Mouse (Mus musculus): ENCODE results near the gene Ubfd1. TPM values are rescaled to one million over a fixed set of nuclear protein-coding genes. Genes with fewer than 3 reads are reported as not detected.

The Ubfd1 gene
- polyA plus RNA-seq (2014; fragmentation: Nextera tagmentation; extraction: Ambion mirVana) = 66.4 TPM in 2 replicates

- under 1% methylated on average over 59 of the region's 60 CpGs for WGBS
- Histone ChIP-seq H3K27me3 (ENCODE audit: control insufficient read depth, insufficient read depth, low read length) (no peaks in the 10 kb centered on the region), H3K36me3 (ENCODE audit: control insufficient read depth, insufficient read depth, low read length) (peaks cover 46% of the 10 kb centered on the region), H3K4me1 (ENCODE audit: control insufficient read depth in 2 of 2, insufficient read depth in 2 of 2, low read length in 2 of 2) (peaks cover 0 to 32% of the 10 kb centered on the region in 2 experiments; a peak in 2 of 4 replicates), H3K9ac (ENCODE audit: low read length) (peak within 1 kb of the TSS; percentile 98), H3K4me3 (ENCODE audit: control insufficient read depth in 1 of 2, insufficient read depth in 1 of 2, low read depth in 1 of 2, low read length in 2 of 2) (peak within 1 kb of the TSS; percentile 81 to 99), H3K27ac (replicated peaks in 1 of 2; ENCODE audit: control insufficient read depth in 1 of 2, insufficient read depth in 1 of 2, low read depth in 2 of 2, low read length in 2 of 2) (peak within 1 kb of the TSS; percentile 95 to 96), H3K9me3 (ENCODE audit: control insufficient read depth, low read length) (no peaks in the 10 kb centered on the region), H3K4me2 (ENCODE audit: low read length) (peak within 1 kb of the TSS; percentile 87)
- peak; percentile 99 for ATAC-seq (ENCODE audit: insufficient number of reproducible peaks, insufficient read depth, low FRiP score, low read depth)
Observed at GRCm38 (mm10) chr7:122066945-122067516, at the start of gene Ubfd1, which contains the start of gene Ears2. Gene Ubfd1 (plus strand): TSS chr7:122067175. Gene Ears2 (minus strand): TSS chr7:122067263.

- no peaks in the 10 kb centered on the region for H3K27me3 ChIP-seq (ENCODE audit: control insufficient read depth, insufficient read depth, low read length)
- H3K4me2 ChIP-seq (ENCODE audit: low read length) = peak overlapping the region; percentile 79; the same call in 1 of the 2 replicates
- WGBS = 61% methylated on average over 3 of the region's 3 CpGs
- H3K27ac ChIP-seq (replicated peaks in 1 of 2; ENCODE audit: control insufficient read depth in 1 of 2, insufficient read depth in 1 of 2, low read depth in 2 of 2, low read length in 2 of 2) = 0 out of 4 replicates have a peak overlapping the region, but pooled peaks of 1 of the 2 experiments have one; percentile 1
- no peaks in the 10 kb centered on the region for H3K9me3 ChIP-seq (ENCODE audit: control insufficient read depth, low read length)
- no peak for ATAC-seq (ENCODE audit: insufficient number of reproducible peaks, insufficient read depth, low FRiP score, low read depth)
- H3K4me3 ChIP-seq (ENCODE audit: control insufficient read depth in 1 of 2, insufficient read depth in 1 of 2, low read depth in 1 of 2, low read length in 2 of 2) = no peak overlapping the region
- H3K9ac ChIP-seq (ENCODE audit: low read length) = peak overlapping the region; percentile 2; the same call in 1 of the 2 replicates
- 0 out of 2 replicates have a peak, but pooled peaks cover 4% of the 10 kb centered on the region for H3K36me3 ChIP-seq (ENCODE audit: control insufficient read depth, insufficient read depth, low read length)
- H3K4me1 ChIP-seq (ENCODE audit: control insufficient read depth in 2 of 2, insufficient read depth in 2 of 2, low read length in 2 of 2) = peaks cover 27 to 45% of the 10 kb centered on the region in 2 experiments
Observed at GRCm38 (mm10) chr7:122018247-122018646, 48.7 kb upstream of the Ubfd1 start.

GRCm38 (mm10) chr7:122018978-122019377, 48.0 kb upstream of the Ubfd1 start:
- Histone ChIP-seq H3K4me2 (ENCODE audit: low read length) (peak overlapping the region; percentile 79), H3K27ac (replicated peaks in 1 of 2; ENCODE audit: control insufficient read depth in 1 of 2, insufficient read depth in 1 of 2, low read depth in 2 of 2, low read length in 2 of 2) (no peak overlapping the region), H3K27me3 (ENCODE audit: control insufficient read depth, insufficient read depth, low read length) (no peaks in the 10 kb centered on the region), H3K4me1 (ENCODE audit: control insufficient read depth in 2 of 2, insufficient read depth in 2 of 2, low read length in 2 of 2) (peaks cover 27 to 43% of the 10 kb centered on the region in 2 experiments), H3K4me3 (ENCODE audit: control insufficient read depth in 1 of 2, insufficient read depth in 1 of 2, low read depth in 1 of 2, low read length in 2 of 2) (peak overlapping the region in 1 of 2 experiments; percentile 5; a peak in 1 of 4 replicates), H3K9me3 (ENCODE audit: control insufficient read depth, low read length) (no peaks in the 10 kb centered on the region), H3K36me3 (ENCODE audit: control insufficient read depth, insufficient read depth, low read length) (0 out of 2 replicates have a peak, but pooled peaks cover 4% of the 10 kb centered on the region), H3K9ac (ENCODE audit: low read length) (peak overlapping the region; percentile 38; the same call in 1 of the 2 replicates)
- 85% methylated on average over 7 of the region's 7 CpGs for WGBS
- no peak for ATAC-seq (ENCODE audit: insufficient number of reproducible peaks, insufficient read depth, low FRiP score, low read depth)

GRCm38 (mm10) chr7:122020273-122020666, 46.7 kb upstream of the Ubfd1 start:
- 2% methylated on average over 6 of the region's 6 CpGs for WGBS
- H3K4me2 ChIP-seq (ENCODE audit: low read length) = peak overlapping the region; percentile 79
- peak; percentile 29; the same call in 1 of the 2 replicates for ATAC-seq (ENCODE audit: insufficient number of reproducible peaks, insufficient read depth, low FRiP score, low read depth)
- H3K9me3 ChIP-seq (ENCODE audit: control insufficient read depth, low read length) = no peaks in the 10 kb centered on the region
- peak overlapping the region; percentile 86 for H3K9ac ChIP-seq (ENCODE audit: low read length)
- H3K27ac ChIP-seq (replicated peaks in 1 of 2; ENCODE audit: control insufficient read depth in 1 of 2, insufficient read depth in 1 of 2, low read depth in 2 of 2, low read length in 2 of 2) = peak overlapping the region; percentile 86 to 92
- H3K4me3 ChIP-seq (ENCODE audit: control insufficient read depth in 1 of 2, insufficient read depth in 1 of 2, low read depth in 1 of 2, low read length in 2 of 2) = peak overlapping the region; percentile 72 to 95
- no peaks in the 10 kb centered on the region for H3K27me3 ChIP-seq (ENCODE audit: control insufficient read depth, insufficient read depth, low read length)
- 0 out of 2 replicates have a peak, but pooled peaks cover 4% of the 10 kb centered on the region for H3K36me3 ChIP-seq (ENCODE audit: control insufficient read depth, insufficient read depth, low read length)
- peaks cover 19 to 34% of the 10 kb centered on the region in 2 experiments for H3K4me1 ChIP-seq (ENCODE audit: control insufficient read depth in 2 of 2, insufficient read depth in 2 of 2, low read length in 2 of 2)

GRCm38 (mm10) chr7:122020667-122021354, 46.2 kb upstream of the Ubfd1 start, which contains the start of gene Gga2:
Gene Gga2 (minus strand): TSS chr7:122021222.
- H3K9me3 ChIP-seq (ENCODE audit: control insufficient read depth, low read length) = no peaks in the 10 kb centered on the region
- peak within 1 kb of the TSS; percentile 72 to 95 for H3K4me3 ChIP-seq (ENCODE audit: control insufficient read depth in 1 of 2, insufficient read depth in 1 of 2, low read depth in 1 of 2, low read length in 2 of 2)
- H3K9ac ChIP-seq (ENCODE audit: low read length) = peak within 1 kb of the TSS; percentile 86
- peak; percentile 84 for ATAC-seq (ENCODE audit: insufficient number of reproducible peaks, insufficient read depth, low FRiP score, low read depth)
- under 1% methylated on average over 50 of the region's 50 CpGs for WGBS
- peak within 1 kb of the TSS; percentile 86 to 92 for H3K27ac ChIP-seq (replicated peaks in 1 of 2; ENCODE audit: control insufficient read depth in 1 of 2, insufficient read depth in 1 of 2, low read depth in 2 of 2, low read length in 2 of 2)
- peak within 1 kb of the TSS; percentile 79 for H3K4me2 ChIP-seq (ENCODE audit: low read length)
- H3K27me3 ChIP-seq (ENCODE audit: control insufficient read depth, insufficient read depth, low read length) = no peaks in the 10 kb centered on the region
- 0 out of 2 replicates have a peak, but pooled peaks cover 4% of the 10 kb centered on the region for H3K36me3 ChIP-seq (ENCODE audit: control insufficient read depth, insufficient read depth, low read length)
- H3K4me1 ChIP-seq (ENCODE audit: control insufficient read depth in 2 of 2, insufficient read depth in 2 of 2, low read length in 2 of 2) = peaks cover 13 to 28% of the 10 kb centered on the region in 2 experiments

- peaks cover 10 to 23% of the 10 kb centered on the region in 2 experiments for H3K4me1 ChIP-seq (ENCODE audit: control insufficient read depth in 2 of 2, insufficient read depth in 2 of 2, low read length in 2 of 2)
- ATAC-seq (ENCODE audit: insufficient number of reproducible peaks, insufficient read depth, low FRiP score, low read depth) = no peak
- no peak overlapping the region for H3K4me3 ChIP-seq (ENCODE audit: control insufficient read depth in 1 of 2, insufficient read depth in 1 of 2, low read depth in 1 of 2, low read length in 2 of 2)
- 94% methylated on average over 2 of the region's 2 CpGs for WGBS
- H3K36me3 ChIP-seq (ENCODE audit: control insufficient read depth, insufficient read depth, low read length) = 0 out of 2 replicates have a peak, but pooled peaks cover 4% of the 10 kb centered on the region
- no peak overlapping the region for H3K9ac ChIP-seq (ENCODE audit: low read length)
- H3K27me3 ChIP-seq (ENCODE audit: control insufficient read depth, insufficient read depth, low read length) = no peaks in the 10 kb centered on the region
- H3K27ac ChIP-seq (replicated peaks in 1 of 2; ENCODE audit: control insufficient read depth in 1 of 2, insufficient read depth in 1 of 2, low read depth in 2 of 2, low read length in 2 of 2) = no peak overlapping the region
- no peaks in the 10 kb centered on the region for H3K9me3 ChIP-seq (ENCODE audit: control insufficient read depth, low read length)
- no peak overlapping the region for H3K4me2 ChIP-seq (ENCODE audit: low read length)
Observed at GRCm38 (mm10) chr7:122022131-122022530, 44.8 kb upstream of the Ubfd1 start.

GRCm38 (mm10) chr7:122033371-122033770, 33.6 kb upstream of the Ubfd1 start:
- H3K9me3 ChIP-seq (ENCODE audit: control insufficient read depth, low read length) = no peaks in the 10 kb centered on the region
- H3K4me1 ChIP-seq (ENCODE audit: control insufficient read depth in 2 of 2, insufficient read depth in 2 of 2, low read length in 2 of 2) = no peaks in the 10 kb centered on the region
- H3K9ac ChIP-seq (ENCODE audit: low read length) = no peak overlapping the region
- no peak for ATAC-seq (ENCODE audit: insufficient number of reproducible peaks, insufficient read depth, low FRiP score, low read depth)
- no peak overlapping the region for H3K4me3 ChIP-seq (ENCODE audit: control insufficient read depth in 1 of 2, insufficient read depth in 1 of 2, low read depth in 1 of 2, low read length in 2 of 2)
- peaks cover 19% of the 10 kb centered on the region for H3K36me3 ChIP-seq (ENCODE audit: control insufficient read depth, insufficient read depth, low read length)
- 58% methylated on average over 3 of the region's 3 CpGs for WGBS
- H3K27ac ChIP-seq (replicated peaks in 1 of 2; ENCODE audit: control insufficient read depth in 1 of 2, insufficient read depth in 1 of 2, low read depth in 2 of 2, low read length in 2 of 2) = no peak overlapping the region
- no peak overlapping the region for H3K4me2 ChIP-seq (ENCODE audit: low read length)
- H3K27me3 ChIP-seq (ENCODE audit: control insufficient read depth, insufficient read depth, low read length) = no peaks in the 10 kb centered on the region

Data from heart, embryonic 14.5 days (tissue).